Mouse (Mus musculus): ENCODE measurements at regions not wholly inside any gene's neighbourhood (a gene's known extent, or its start where the extent isn't known, plus 50 kb on each side); places are given as distances from the start of the nearest gene placed in this dataset.
A peak's percentile ranks its signal among the peaks of the same experiment; 100 is the strongest.

- H3K4me1 ChIP-seq (ENCODE audit: insufficient read depth, low read length): no peaks in the 10 kb centered on the region
- H3K4me2 ChIP-seq (ENCODE audit: low read depth, low read length, poor library complexity, severe bottlenecking): no peak overlapping the region
- DNase-seq (ENCODE audit: low spot score) (peak; percentile 6), ATAC-seq (ENCODE audit: low FRiP score) (0 out of 2 replicates have a peak, but pooled peaks have one; percentile 7)
- no peaks in the 10 kb centered on the region for H3K27me3 ChIP-seq (ENCODE audit: insufficient read depth, low read length)
- H3K9me3 ChIP-seq (ENCODE audit: low read length): no peaks in the 10 kb centered on the region
- no peak overlapping the region for H3K4me3 ChIP-seq (ENCODE audit: low read depth, low read length)
- 58% methylated on average over 18 of the region's 18 CpGs for WGBS
- no peak overlapping the region for H3K9ac ChIP-seq (replicated peaks; ENCODE audit: low read length, poor library complexity, severe bottlenecking)
- no peaks in the 10 kb centered on the region for H3K36me3 ChIP-seq (ENCODE audit: insufficient read depth, low read length)
- no peak overlapping the region for H3K27ac ChIP-seq (ENCODE audit: low read depth, low read length)
- TF ChIP-seq CTCF (IDR thresholded peaks at IDR 0.05): no peak
Observed at GRCm38 (mm10) chr3:128636960-128637755, 562.5 kb upstream of the Pitx2 start.

GRCm38 (mm10) chr3:128627696-128628095, 572.0 kb upstream of the Pitx2 start:
- Histone ChIP-seq H3K36me3 (ENCODE audit: insufficient read depth, low read length) (no peaks in the 10 kb centered on the region), H3K9ac (replicated peaks; ENCODE audit: low read length, poor library complexity, severe bottlenecking) (no peak overlapping the region), H3K27me3 (ENCODE audit: insufficient read depth, low read length) (no peaks in the 10 kb centered on the region), H3K4me2 (ENCODE audit: low read depth, low read length, poor library complexity, severe bottlenecking) (no peak overlapping the region), H3K4me3 (ENCODE audit: low read depth, low read length) (no peak overlapping the region), H3K9me3 (ENCODE audit: low read length) (no peaks in the 10 kb centered on the region), H3K27ac (ENCODE audit: low read depth, low read length) (no peak overlapping the region), H3K4me1 (ENCODE audit: insufficient read depth, low read length) (no peaks in the 10 kb centered on the region)
- no peak for DNase-seq (ENCODE audit: low spot score)
- no peak for ATAC-seq (ENCODE audit: low FRiP score)
- no peak for TF ChIP-seq CTCF (IDR thresholded peaks at IDR 0.05)
- WGBS: 74% methylated on average over 1 of the region's 1 CpGs

GRCm38 (mm10) chr3:128616675-128617074, 583.0 kb upstream of the Pitx2 start:
- WGBS: 89% methylated on average over 6 of the region's 6 CpGs
- no peak for ATAC-seq (ENCODE audit: low FRiP score)
- Histone ChIP-seq H3K27me3 (ENCODE audit: insufficient read depth, low read length) (no peaks in the 10 kb centered on the region), H3K4me3 (ENCODE audit: low read depth, low read length) (no peak overlapping the region), H3K27ac (ENCODE audit: low read depth, low read length) (no peak overlapping the region), H3K36me3 (ENCODE audit: insufficient read depth, low read length) (no peaks in the 10 kb centered on the region), H3K9me3 (ENCODE audit: low read length) (no peaks in the 10 kb centered on the region), H3K4me1 (ENCODE audit: insufficient read depth, low read length) (no peaks in the 10 kb centered on the region), H3K9ac (replicated peaks; ENCODE audit: low read length, poor library complexity, severe bottlenecking) (no peak overlapping the region), H3K4me2 (ENCODE audit: low read depth, low read length, poor library complexity, severe bottlenecking) (no peak overlapping the region)
- no peak for DNase-seq (ENCODE audit: low spot score)
- no peak for TF ChIP-seq CTCF (IDR thresholded peaks at IDR 0.05)

- no peaks in the 10 kb centered on the region for H3K36me3 ChIP-seq (ENCODE audit: insufficient read depth, low read length)
- no peak overlapping the region for H3K27ac ChIP-seq (ENCODE audit: low read depth, low read length)
- H3K9ac ChIP-seq (replicated peaks; ENCODE audit: low read length, poor library complexity, severe bottlenecking): no peak overlapping the region
- ATAC-seq (ENCODE audit: low FRiP score): no peak
- no peaks in the 10 kb centered on the region for H3K9me3 ChIP-seq (ENCODE audit: low read length)
- TF ChIP-seq CTCF (IDR thresholded peaks at IDR 0.05): no peak
- DNase-seq (ENCODE audit: low spot score): no peak
- H3K4me1 ChIP-seq (ENCODE audit: insufficient read depth, low read length): no peaks in the 10 kb centered on the region
- WGBS: 83% methylated on average over 9 of the region's 9 CpGs
- no peaks in the 10 kb centered on the region for H3K27me3 ChIP-seq (ENCODE audit: insufficient read depth, low read length)
- no peak overlapping the region for H3K4me2 ChIP-seq (ENCODE audit: low read depth, low read length, poor library complexity, severe bottlenecking)
- no peak overlapping the region for H3K4me3 ChIP-seq (ENCODE audit: low read depth, low read length)
Observed at GRCm38 (mm10) chr3:128613657-128614056, 586.0 kb upstream of the Pitx2 start.

- Histone ChIP-seq H3K9ac (replicated peaks; ENCODE audit: low read length, poor library complexity, severe bottlenecking) (no peak overlapping the region), H3K4me2 (ENCODE audit: low read depth, low read length, poor library complexity, severe bottlenecking) (no peak overlapping the region), H3K4me3 (ENCODE audit: low read depth, low read length) (no peak overlapping the region), H3K9me3 (ENCODE audit: low read length) (no peaks in the 10 kb centered on the region), H3K27me3 (ENCODE audit: insufficient read depth, low read length) (no peaks in the 10 kb centered on the region), H3K36me3 (ENCODE audit: insufficient read depth, low read length) (no peaks in the 10 kb centered on the region), H3K27ac (ENCODE audit: low read depth, low read length) (no peak overlapping the region), H3K4me1 (ENCODE audit: insufficient read depth, low read length) (no peaks in the 10 kb centered on the region)
- DNase-seq (ENCODE audit: low spot score): no peak
- ATAC-seq (ENCODE audit: low FRiP score): no peak
- TF ChIP-seq CTCF (IDR thresholded peaks at IDR 0.05): no peak
- WGBS: 91% methylated on average over 6 of the region's 6 CpGs
Observed at GRCm38 (mm10) chr3:128610731-128611130, 588.9 kb upstream of the Pitx2 start.

GRCm38 (mm10) chr3:128608694-128609093, 591.0 kb upstream of the Pitx2 start:
- no peak for ATAC-seq (ENCODE audit: low FRiP score)
- no peak for DNase-seq (ENCODE audit: low spot score)
- TF ChIP-seq CTCF (IDR thresholded peaks at IDR 0.05): no peak
- H3K9ac ChIP-seq (replicated peaks; ENCODE audit: low read length, poor library complexity, severe bottlenecking): no peak overlapping the region
- H3K4me1 ChIP-seq (ENCODE audit: insufficient read depth, low read length): no peaks in the 10 kb centered on the region
- 89% methylated on average over 3 of the region's 3 CpGs for WGBS
- H3K27me3 ChIP-seq (ENCODE audit: insufficient read depth, low read length): no peaks in the 10 kb centered on the region
- no peaks in the 10 kb centered on the region for H3K36me3 ChIP-seq (ENCODE audit: insufficient read depth, low read length)
- no peak overlapping the region for H3K27ac ChIP-seq (ENCODE audit: low read depth, low read length)
- H3K4me3 ChIP-seq (ENCODE audit: low read depth, low read length): no peak overlapping the region
- H3K9me3 ChIP-seq (ENCODE audit: low read length): no peaks in the 10 kb centered on the region
- no peak overlapping the region for H3K4me2 ChIP-seq (ENCODE audit: low read depth, low read length, poor library complexity, severe bottlenecking)
